Mouse (Mus musculus): ENCODE data around the gene Rtkn. TPM values are rescaled to one million over a fixed set of nuclear protein-coding genes. Genes with fewer than 3 reads are reported as not detected.

Gene Rtkn
- total RNA-seq (2023): under 1 TPM; 0.46 to 0.78 TPM

DNA sequence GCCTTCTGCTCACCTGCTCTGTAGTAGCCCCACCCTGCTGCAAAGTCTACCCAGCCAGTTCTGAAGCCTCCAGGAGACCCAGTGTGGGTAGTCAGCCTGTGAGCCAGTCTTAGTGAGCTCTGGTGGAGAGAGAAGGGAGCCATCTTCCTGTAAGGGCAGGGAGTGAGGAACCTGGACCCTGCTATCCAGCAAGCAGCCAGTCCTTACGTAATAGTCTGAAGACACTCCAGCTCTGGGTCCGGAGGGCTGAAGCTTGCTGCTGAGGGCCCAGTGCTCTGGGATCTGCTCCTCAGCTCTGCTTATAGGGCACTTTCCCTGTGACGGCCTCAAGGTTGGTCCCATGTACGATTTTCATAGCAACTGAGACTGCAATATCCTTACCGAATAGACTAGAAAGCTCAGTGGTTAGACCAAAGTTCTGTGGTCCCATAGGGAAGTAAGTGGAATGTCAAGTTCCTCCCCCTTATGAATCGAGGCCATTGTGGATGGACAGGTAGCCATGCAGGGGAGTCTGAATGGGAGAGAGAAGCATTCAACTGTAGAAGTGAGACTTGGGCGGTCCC, at the start of gene Rtkn:
Rtkn (plus strand) TSS at position 513 of the 563 bp plus-strand sequence.

DNA sequence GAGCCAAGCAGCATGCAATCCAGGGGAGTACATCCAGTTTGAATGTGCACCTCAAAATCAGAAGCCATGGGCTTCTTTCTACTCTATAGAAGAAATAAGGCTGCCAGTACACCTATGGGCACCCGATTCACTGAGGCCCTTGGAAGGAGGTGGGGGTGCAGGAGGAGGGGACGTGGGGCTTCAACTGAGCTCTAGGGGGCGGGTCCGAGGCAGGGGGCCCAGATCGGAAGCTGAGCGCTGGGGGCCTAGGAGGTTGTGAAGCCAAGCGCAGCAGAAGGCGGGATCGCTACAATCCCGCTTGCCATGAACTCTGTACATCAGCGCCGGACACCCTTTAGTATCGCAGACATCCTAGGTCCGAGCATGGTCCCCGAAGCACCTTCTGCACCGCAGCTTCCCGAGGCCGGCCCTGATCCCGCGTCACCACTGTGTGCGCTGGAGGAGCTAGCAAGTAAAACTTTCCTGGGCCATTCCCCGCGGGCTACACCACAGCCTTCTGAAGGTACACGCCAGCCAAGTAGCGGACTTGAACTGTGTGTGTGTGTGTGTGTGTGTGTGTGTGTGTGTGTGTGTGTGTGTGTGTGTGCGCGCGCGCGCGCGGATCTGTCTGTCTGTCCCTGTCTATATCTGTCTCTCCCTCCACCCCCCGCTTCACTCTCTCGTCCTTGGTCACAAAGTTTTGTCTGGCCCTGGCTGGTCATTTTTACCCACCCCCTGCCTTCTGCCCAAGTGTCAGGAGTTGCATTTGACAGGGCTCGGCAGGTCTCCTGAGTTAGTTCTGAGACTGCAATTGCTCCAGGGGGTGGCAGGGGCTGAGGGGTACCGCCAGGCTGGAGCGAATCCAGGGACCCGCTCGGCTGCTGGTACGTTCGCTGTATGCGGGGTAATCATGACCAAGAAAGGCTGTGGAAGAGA, 48.9 kb upstream of the Rtkn start, which contains the start of gene Lbx2:
Lbx2 (plus strand) TSS at position 247 of the 915 bp plus-strand sequence.

DNA sequence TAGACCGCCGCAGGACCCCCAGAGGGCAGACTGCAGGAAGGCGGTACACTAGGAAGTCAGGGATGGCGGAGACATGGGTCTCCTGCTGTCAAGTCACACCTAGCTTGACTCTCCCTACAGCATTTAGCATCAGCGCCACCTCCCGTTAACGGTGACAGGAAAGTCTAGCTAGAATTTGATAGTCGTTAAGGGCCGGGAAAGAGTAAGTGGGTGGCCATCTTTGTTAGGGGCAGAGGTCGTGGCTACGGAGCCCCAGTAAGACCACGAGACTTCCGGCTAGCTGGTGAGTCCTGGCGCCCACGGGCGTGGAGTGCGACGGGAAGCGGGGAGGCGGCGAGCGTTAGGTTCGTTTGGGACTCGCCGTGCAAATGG, 34.0 kb upstream of the Rtkn start, which contains the start of the genes Ccdc142 and Gm42688:
Ccdc142 (plus strand) TSS at position 286 of the 372 bp plus-strand sequence.
Gm42688 (plus strand) TSS at position 302 of the 372 bp plus-strand sequence.

DNA sequence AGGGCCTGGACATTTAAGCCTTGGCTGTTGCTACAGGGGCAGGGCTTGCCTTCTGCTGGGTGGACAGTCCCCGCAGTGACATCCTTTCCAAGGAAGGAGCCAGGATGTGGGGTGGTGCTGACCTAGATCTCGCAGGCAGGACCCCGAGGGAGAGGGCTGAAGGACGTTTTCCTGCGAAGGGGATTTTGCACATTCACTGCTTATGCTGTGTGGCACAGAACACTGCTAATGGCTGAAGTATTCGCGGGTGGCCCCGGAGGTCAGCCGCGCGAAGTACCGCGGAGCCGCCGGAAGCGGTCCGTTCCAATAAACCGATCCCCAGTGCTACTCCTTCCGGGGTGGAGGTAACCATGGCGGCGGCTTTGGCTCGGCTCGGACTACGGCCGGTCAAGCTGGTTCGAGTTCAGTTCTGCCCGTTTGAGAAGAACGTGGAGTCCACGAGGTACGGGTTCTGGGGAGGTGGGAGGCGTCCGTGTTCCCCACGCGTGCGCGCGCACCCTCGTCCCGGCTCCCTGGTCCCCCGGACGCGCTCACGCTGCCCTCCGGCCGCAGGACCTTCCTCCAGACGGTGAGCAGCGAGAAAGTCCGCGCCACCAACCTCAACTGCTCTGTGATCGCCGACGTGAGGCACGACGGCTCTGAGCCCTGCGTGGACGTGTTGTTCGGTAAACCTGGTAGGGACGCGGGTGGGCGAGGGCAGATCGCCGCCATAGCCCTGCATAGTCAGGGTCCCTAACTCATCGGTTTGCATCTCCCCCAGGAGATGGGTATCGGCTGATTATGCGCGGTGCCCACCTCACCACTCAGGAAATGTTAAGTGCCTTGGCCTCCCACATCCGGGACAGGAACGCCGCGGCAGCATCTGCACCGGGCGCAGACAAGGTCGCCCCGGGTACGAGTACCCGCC, 26.2 kb upstream of the Rtkn start, which contains the start of gene Mrpl53:
Mrpl53 (plus strand) TSS at position 279 of the 907 bp plus-strand sequence.

DNA sequence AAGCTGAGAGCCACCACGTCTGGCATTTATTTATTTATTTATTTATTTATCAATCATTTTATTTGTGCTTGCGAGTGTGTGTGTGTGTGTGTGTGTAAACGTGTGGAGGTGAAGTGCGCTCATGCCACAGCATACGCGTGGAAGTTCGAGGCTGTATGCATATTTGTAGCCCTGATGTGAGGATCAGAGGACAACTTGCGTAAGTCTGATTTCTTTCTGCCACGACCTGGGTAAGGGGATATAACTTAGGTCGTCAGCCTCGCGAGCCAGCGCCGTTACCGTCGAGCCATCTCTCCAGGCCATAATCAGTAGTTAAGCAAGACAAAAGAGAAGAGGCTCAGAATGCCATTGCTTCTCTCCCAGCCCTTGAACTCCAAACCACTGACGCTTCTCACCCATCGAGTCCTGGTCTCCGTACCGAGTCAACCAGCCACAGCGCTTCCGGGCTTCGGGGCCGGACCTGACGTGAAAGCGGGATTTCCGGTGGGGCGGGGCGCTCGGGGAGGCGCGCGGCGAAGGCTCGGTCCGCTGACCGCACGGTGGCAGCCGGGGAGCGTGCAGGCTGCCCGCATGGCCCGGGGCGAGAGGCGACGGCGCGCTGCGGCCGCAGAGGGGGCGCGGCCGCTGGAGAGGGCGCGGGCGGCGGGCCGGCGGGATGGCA, 20.1 kb upstream of the Rtkn start, which contains the start of gene Mogs:
Mogs (plus strand) TSS at position 486 of the 661 bp plus-strand sequence.

GRCm38 (mm10) chr6:83120930-83121862, 14.1 kb upstream of the Rtkn start, which contains the start of gene Wbp1:
Wbp1 (minus strand) TSS chr6:83121559.

DNA sequence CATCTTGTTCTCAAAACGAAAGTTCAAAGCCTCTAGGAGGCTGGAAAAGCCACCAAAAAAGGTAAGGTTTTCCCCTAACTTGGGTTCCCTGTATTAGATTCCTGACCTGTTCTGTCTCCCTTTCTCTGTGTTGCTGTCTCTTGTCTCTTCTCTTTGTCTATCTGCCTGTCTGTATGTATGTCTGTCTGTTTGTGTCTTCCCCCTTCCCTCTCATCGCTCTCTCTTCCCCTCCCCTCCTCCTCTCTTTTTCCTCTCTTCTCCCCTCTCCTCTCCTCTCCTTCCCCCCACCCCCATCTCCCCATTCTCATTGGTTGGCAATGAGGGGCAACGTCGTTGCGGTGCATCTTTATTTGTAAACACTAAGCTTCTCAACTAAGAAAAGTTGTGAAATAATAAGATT, 9.9 kb upstream of the Rtkn start, which contains the start of gene Ino80b:
Ino80b (minus strand) TSS at position 101 of the 400 bp plus-strand sequence.

GRCm38 (mm10) chr6:83156259-83156684, 21.0 kb downstream of the Rtkn start, which contains the start of the genes Wdr54 and 1700003E16Rik:
Wdr54 (minus strand) TSS chr6:83156397.
1700003E16Rik (plus strand) TSS chr6:83156404.

GRCm38 (mm10) chr6:83165607-83166242, 30.5 kb downstream of the Rtkn start, which contains the start of gene Dctn1:
Dctn1 (plus strand) TSS chr6:83165920.

Other genes starting within 250 kb of the Rtkn start
- 10 to 100 TPM; 26.6 to 30.3 TPM for gene Sema4f, start 195.7 kb upstream of the Rtkn start, total RNA-seq (2023)
- gene M1ap, start 188.6 kb upstream of the Rtkn start, total RNA-seq (2023): 1 to 10 TPM; 2.8 to 3.6 TPM
- 10 to 100 TPM; 25.4 to 32.9 TPM for gene Dok1, start 102.0 kb upstream of the Rtkn start, total RNA-seq (2023)
- under 1 TPM; 0.33 to 0.64 TPM for gene Loxl3, start 101.3 kb upstream of the Rtkn start, total RNA-seq (2023)
- 100 to 1,000 TPM; 211 to 234 TPM for gene Aup1, start 80.9 kb upstream of the Rtkn start, total RNA-seq (2023)
- gene Htra2, start 80.2 kb upstream of the Rtkn start, total RNA-seq (2023): 10 to 100 TPM; 46.8 to 56.0 TPM
- 1 to 10 TPM; 5.6 to 5.9 TPM for gene Dqx1, start 77.6 kb upstream of the Rtkn start, total RNA-seq (2023)
- gene Tlx2, start 65.2 kb upstream of the Rtkn start, total RNA-seq (2023): not detected
- gene Pcgf1, start 57.6 kb upstream of the Rtkn start, total RNA-seq (2023): 10 to 100 TPM; 14.6 to 19.6 TPM
- under 1 TPM in 1 of 2 experiments, not detected in 1; 0.60 TPM for gene Lbx2, start 49.1 kb upstream of the Rtkn start, total RNA-seq (2023)
- gene Ccdc142, start 33.9 kb upstream of the Rtkn start, total RNA-seq (2023): 1 to 10 TPM; 4.9 to 7.7 TPM
- 1 to 10 TPM; 4.2 to 4.9 TPM for gene Gm42688, start 33.8 kb upstream of the Rtkn start, total RNA-seq (2023)
- 10 to 100 TPM; 23.8 to 24.2 TPM for gene Mrpl53, start 26.4 kb upstream of the Rtkn start, total RNA-seq (2023)
- 10 to 100 TPM; 30.9 to 31.2 TPM for gene Mogs, start 20.0 kb upstream of the Rtkn start, total RNA-seq (2023)
- 10 to 100 TPM; 31.6 to 34.0 TPM for gene Wbp1, start 13.9 kb upstream of the Rtkn start, total RNA-seq (2023)
- 10 to 100 TPM; 16.4 to 22.2 TPM for gene Ino80b, start 10.0 kb upstream of the Rtkn start, total RNA-seq (2023)
- gene Wdr54, start 20.9 kb downstream of the Rtkn start, total RNA-seq (2023): not detected
- gene 1700003E16Rik, start 20.9 kb downstream of the Rtkn start, total RNA-seq (2023): not detected
- 100 to 1,000 TPM; 113 to 130 TPM for gene Dctn1, start 30.5 kb downstream of the Rtkn start, total RNA-seq (2023)
- gene Slc4a5, start 84.4 kb downstream of the Rtkn start, total RNA-seq (2023): not detected
- 10 to 100 TPM; 18.9 to 26.7 TPM for gene Mthfd2, start 190.4 kb downstream of the Rtkn start, total RNA-seq (2023)
- gene Mob1a, start 190.6 kb downstream of the Rtkn start, total RNA-seq (2023): 100 to 1,000 TPM; 153 to 159 TPM
- 10 to 100 TPM; 14.0 to 15.7 TPM for gene Bola3, start 213.7 kb downstream of the Rtkn start, total RNA-seq (2023)